Mouse (Mus musculus) layer of hippocampus, postnatal 36 days (tissue): Measurements from ENCODE around the gene Fcer1a. TPM values are rescaled to one million over a fixed set of nuclear protein-coding genes. Genes with fewer than 3 reads are reported as not detected.
"Not testable (repeated sequence)": the region's sequence is repeated elsewhere in the genome, so short reads cannot be mapped to it uniquely, and the experiment has no call there.

Experiments used
- DNase-seq, 2 experiments: peaks; one replicate each; pipeline ENCODE4 v3.0.0; 2022
- total RNA-seq, 2 experiments: library from RNA; stranded (reverse); gene quantifications; 2 replicates each; pipeline ENCODE4 v1.2.3; 2021

The Fcer1a gene
- total RNA-seq: not detected

DNA sequence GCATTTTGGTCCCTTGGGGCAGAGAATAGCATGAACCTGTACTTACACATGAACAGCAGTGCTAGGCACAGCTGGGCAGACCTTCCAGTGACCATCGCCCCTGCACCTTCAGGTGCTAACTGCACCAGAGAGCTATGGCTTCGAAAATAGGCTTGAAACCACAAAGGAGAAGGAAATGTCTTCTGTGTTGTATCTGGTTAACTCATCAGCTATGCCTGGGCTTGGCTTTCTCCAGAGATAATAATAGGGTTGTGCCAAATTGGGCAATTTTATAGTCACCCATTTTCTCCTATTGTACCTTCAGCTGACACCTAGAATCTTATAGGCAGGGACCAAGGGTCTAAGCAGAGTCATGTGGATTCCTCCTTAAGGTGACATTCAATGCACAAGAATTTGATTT lies at the start of gene Fcer1a:
TSS of gene Fcer1a (minus strand) at position 134 of the 400 bp plus-strand sequence.
- no peak for DNase-seq

DNA sequence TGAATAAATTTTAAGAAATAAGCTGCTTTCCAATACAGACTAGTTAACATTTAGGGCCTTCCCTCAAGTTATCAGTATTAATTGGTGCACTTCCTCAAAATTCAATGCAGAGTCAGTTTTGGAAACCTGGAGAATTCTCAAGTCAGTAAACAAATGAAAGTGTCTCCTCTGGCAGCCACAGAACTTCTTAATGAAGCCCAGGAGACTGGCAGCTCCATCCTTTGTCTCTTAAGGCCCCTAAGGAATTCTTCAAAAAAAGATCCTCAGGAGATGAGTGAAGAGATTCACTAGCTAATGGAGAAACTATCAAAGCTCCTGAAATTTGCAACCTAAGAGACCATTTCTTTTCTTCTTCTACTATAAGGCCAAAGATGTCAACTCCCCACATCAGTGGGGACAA lies 38.7 kb upstream of the Fcer1a start, which contains the start of gene Olfr418:
TSS of gene Olfr418 (plus strand) at position 301 of the 400 bp plus-strand sequence.
- DNase-seq: no peak

DNA sequence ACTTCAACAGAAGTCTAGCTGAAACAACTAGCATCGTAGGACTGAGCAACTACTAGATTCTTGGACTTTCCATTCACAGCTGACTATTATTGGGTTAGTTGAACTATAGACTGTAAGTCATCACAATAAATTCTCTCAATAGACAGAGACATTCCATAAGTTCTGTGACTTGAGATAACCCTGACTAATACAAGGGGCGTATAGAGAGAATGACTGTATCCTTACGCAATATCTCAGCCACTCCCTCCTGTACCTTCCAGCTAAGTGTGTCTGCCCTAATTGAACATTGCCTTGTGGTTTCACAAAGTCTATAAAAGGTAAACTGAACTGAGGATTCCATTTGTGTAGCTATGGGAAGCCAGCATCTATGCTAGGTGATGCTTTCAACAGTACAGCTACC lies 22.9 kb upstream of the Fcer1a start:
- no peak for DNase-seq

DNA sequence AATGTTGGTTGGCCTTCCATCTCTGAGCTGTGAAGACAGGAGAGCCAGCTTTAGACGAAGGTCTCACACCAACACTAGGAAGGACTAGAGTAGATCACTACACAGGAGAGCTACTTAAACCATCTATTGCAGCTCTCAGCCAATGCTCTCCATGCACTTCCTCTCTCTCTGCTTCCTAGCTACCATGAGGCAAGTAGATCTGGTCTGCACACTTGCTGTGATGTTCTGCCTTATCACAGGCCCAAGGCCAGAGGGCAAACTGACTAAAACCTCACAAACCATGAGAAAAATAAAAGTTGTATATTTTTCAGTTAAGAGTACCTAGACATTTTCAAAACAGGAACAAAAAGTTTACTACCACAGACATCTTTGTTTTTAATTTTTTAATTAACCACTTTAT lies 10.0 kb upstream of the Fcer1a start:
- DNase-seq: not testable (repeated sequence)

DNA sequence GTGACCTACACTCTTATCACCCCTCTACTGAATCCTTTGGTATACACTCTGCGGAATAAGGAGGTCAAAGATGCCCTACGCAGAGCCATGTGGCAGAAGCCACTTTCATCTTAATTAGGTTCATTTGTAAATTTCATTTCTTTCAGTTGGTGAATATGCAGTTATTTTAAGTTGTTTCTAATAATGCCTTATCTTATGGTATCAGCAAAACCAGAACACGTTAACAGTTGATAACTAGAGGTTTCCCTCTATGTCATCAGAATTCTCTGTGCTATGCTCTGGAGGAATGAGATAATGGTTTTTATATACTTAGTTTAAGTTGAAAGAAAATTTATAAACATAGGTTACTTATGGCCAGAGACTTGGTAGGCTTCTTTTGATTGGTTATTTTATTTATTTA lies 10.5 kb downstream of the Fcer1a start:
- no peak for DNase-seq

DNA sequence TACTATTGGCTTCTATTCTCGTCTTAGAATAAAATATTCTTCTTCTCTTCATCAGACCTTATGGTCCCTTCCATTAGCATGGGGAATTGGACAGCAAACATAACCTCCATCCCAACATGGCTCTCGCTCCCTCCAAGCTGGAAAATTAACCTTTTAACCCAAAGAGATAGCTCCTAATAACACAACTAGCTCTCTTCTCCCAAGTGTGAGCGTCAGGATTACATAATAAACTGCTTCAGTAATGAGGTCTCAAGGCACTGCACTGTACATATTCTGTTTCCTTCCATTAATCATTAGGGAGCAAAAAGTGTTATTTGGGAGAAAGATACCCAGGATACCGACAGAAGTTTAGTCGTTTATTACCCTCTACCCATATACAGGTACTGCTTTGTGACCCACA lies 14.9 kb downstream of the Fcer1a start, which contains the start of gene Olfr1404:
TSS of gene Olfr1404 (plus strand) at position 301 of the 400 bp plus-strand sequence.
- DNase-seq: no peak

DNA sequence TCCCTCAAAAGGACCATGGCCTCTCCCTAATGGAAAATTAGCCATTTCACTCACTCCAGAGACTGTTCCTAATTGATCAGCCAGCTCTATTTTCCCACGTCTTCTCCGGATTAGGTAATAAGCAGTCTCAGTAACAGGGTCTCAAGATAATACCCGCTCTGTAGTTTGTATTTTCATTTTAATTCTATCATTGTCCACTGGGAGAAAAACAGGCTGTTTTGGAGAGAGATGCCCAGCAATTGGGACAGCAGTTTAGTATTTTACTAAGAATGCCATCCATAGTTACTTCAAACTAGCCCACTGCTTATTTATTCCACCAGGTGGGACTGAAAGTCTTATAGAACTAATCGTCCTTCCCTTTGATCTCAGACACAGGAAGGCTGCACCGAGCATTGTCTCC lies 29.5 kb downstream of the Fcer1a start, which contains the start of gene Olfr218:
TSS of gene Olfr218 (plus strand) at position 301 of the 400 bp plus-strand sequence.
- no peak for DNase-seq

DNA sequence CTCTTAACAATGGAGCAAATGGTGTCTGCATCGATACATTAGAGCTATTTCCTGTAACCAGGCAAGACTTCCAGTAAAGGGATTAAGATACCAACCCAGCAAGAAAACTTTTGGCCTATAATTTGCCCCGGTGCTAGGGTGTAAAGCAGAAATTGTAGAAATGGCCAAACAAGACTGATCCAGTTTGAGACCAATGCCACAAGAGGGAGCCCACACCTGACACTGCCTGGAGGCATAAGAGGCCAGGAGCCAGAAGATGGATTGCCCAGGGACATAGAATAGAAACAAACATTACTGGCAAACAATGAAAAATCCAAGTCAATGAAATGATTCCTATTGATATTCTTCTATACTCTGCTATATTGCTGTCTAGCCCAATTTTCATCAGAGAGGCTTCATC lies 30.7 kb downstream of the Fcer1a start:
- DNase-seq: no peak

DNA sequence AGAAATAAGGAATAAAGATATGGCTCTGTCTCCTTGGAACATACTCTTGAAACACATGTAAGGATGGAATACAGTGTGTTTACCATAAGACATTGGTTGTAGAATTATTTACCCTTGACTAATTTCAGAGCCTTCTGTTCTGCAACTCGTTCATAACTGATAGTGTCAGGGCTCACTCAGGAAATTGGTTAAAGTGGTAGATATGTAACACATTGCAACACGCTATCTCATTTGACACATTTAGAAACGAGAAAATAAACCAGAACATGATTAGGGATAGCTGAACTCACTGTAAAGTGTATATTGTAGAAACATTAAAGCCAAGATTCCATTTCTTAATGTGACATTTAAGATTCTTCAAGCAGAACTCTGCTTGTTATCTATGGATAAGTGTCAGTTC lies 35.0 kb downstream of the Fcer1a start:
- no peak for DNase-seq

DNA sequence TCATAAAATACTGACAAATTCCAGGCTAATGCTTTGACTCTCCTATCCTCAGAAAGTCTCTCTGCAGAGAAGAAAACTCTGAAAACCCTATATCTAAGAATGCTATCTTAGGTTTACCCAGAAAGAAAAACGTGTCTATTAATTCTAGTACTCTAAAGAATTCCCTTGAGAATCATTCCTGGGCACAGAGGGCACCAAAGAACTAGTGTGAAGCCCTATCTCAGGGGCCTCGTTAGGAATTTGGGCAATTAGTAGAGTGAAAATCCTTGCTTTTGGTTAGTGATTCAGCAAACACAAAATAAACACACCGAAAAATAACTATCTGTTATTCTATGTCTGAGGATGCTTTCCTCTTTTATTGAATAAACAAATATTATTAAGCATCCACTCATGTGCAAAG lies 36.5 kb downstream of the Fcer1a start, which contains the start of gene Olfr1406:
TSS of gene Olfr1406 (minus strand) at position 101 of the 400 bp plus-strand sequence.
- DNase-seq: no peak

DNA sequence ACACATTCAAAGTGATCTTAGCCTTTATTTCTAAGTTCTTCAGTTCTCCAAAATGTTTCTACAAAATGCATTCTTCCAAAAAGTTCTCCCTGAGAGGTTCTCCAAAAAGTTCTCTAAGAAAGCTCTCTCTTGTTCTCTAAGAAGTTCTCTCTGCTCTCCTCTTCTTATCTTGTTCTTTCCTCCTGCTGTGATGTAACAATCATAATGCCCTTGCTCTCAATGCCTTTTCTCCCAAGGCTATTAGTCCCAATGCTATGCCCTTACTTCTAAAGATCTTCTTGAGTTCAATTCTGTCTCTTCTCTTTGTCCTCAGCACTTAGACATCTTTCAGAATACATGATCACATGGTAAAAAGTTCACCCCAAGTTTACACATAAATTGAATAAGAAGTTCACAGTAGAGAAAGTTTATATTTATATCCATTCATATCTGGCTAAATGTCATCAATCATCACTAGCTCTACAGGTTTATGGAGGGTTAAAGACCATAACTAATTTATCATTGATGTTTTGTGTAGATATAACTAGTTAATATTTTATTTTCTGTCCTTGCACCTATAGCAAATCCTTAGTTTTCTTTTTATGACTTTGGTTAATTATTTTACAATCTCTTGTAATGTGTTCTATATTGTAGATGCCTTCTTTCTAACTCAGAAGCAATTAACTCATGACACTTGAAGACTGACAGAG lies 52.7 kb downstream of the Fcer1a start:
- DNase-seq: no peak

Other genes with a start within 250 kb of the Fcer1a start
- gene Olfr1408, start 89.8 kb downstream of the Fcer1a start, total RNA-seq: not detected
- gene Olfr1406, start 36.6 kb downstream of the Fcer1a start, total RNA-seq: not detected
- not detected for gene Olfr218, start 29.4 kb downstream of the Fcer1a start, total RNA-seq
- not detected for gene Olfr1404, start 14.8 kb downstream of the Fcer1a start, total RNA-seq
- not detected for gene Olfr418, start 38.8 kb upstream of the Fcer1a start, total RNA-seq
- not detected for gene Mptx2, start 50.6 kb upstream of the Fcer1a start, total RNA-seq
- 10 to 100 TPM; 73.7 to 76.2 TPM for gene Ackr1, start 106.5 kb upstream of the Fcer1a start, total RNA-seq
- gene Aim2, start 123.7 kb upstream of the Fcer1a start, total RNA-seq: 1 to 10 TPM; 2.9 to 3.7 TPM
- 100 to 1,000 TPM; 366 to 384 TPM for gene Cadm3, start 140.5 kb upstream of the Fcer1a start, total RNA-seq